8 mouse cellular contexts compared by ENCODE assay signal in the genomic region with DNA sequence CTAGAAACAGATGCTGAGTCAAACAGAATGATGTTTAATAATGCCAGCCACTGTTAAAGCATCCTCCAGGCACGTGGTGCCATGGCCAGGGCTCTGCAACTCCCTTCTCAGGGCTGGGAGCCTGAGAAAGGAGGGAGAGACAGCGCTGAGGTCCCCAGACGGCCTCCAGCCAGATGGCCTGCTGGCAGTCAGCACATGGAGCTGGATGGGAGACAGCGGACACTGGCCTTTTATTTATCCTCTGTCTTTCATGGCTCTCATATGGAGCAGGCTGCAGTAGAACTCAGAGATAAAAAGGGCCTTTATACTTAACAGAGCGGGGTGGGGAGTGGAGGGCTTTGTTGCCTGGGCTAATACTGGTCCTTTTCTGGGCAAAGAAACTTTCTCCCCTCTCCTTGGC. TPM values are rescaled to one million over a fixed set of nuclear protein-coding genes. Genes with fewer than 3 reads are reported as not detected.
DNase-seq lines count a peak whose midpoint lies in the region; ATAC-seq lines count a peak whose summit lies in the region.

No protein-coding gene starts in this region.

- H3K27ac ChIP-seq in forebrain, embryonic 15.5 days (replicated peaks) = no peak overlapping the region
- H3K27ac ChIP-seq in hindbrain, embryonic 12.5 days = peak overlapping the region; percentile 70

- H3K4me3 ChIP-seq in forebrain, embryonic 15.5 days = no peak overlapping the region
- no peak overlapping the region for H3K4me3 ChIP-seq in hindbrain, embryonic 12.5 days

- 17% methylated on average over 5 of the region's 5 CpGs for WGBS in forebrain, embryonic 15.5 days
- WGBS in hindbrain, embryonic 12.5 days = 27% methylated on average over 5 of the region's 5 CpGs

- H3K27me3 ChIP-seq in forebrain, embryonic 15.5 days = no peaks in the 10 kb centered on the region
- H3K27me3 ChIP-seq in hindbrain, embryonic 12.5 days = no peaks in the 10 kb centered on the region

- ATAC-seq in frontal cortex, adult (ENCODE audit: low TSS enrichment) = peak; percentile 86
- ATAC-seq in forebrain, embryonic 15.5 days (replicated peaks) = peak; percentile 84
- peak; percentile 78 for ATAC-seq in hindbrain, embryonic 12.5 days (ENCODE audit: low FRiP score)

- no peak overlapping the region for H3K4me2 ChIP-seq in forebrain, embryonic 15.5 days (replicated peaks)
- no peak overlapping the region for H3K4me2 ChIP-seq in hindbrain, embryonic 12.5 days (replicated peaks)

- no peaks in the 10 kb centered on the region for H3K4me1 ChIP-seq in forebrain, embryonic 15.5 days
- peaks cover 13% of the 10 kb centered on the region; the same call in 1 of the 2 replicates for H3K4me1 ChIP-seq in hindbrain, embryonic 12.5 days

- H3K9ac ChIP-seq in forebrain, embryonic 15.5 days (replicated peaks) = no peak overlapping the region
- H3K9ac ChIP-seq in hindbrain, embryonic 12.5 days = no peak overlapping the region

- no peaks in the 10 kb centered on the region for H3K9me3 ChIP-seq in forebrain, embryonic 15.5 days
- H3K9me3 ChIP-seq in hindbrain, embryonic 12.5 days (replicated peaks) = no peaks in the 10 kb centered on the region

- DNase-seq in frontal cortex, postnatal 25 days (ENCODE audit: low spot score in 2 of 2) = no peak
- peak; percentile 92 for DNase-seq in brain, adult 2 months (ENCODE audit: low read depth, low spot score)
- peak; percentile 69 for DNase-seq in lung, postnatal 10 days
- peak; percentile 62 for DNase-seq in telencephalon, adult 2 months (ENCODE audit: low read depth, low spot score)
- no peak for DNase-seq in spleen, postnatal 36 days (ENCODE audit: low spot score in 2 of 2)

- no peaks in the 10 kb centered on the region for H3K36me3 ChIP-seq in forebrain, embryonic 15.5 days
- no peaks in the 10 kb centered on the region for H3K36me3 ChIP-seq in hindbrain, embryonic 12.5 days

RNA-seq across cellular contexts. Expression of gene Nid1, which starts 43.7 kb away (rescaled TPM):
- polyA plus RNA-seq in forebrain, embryonic 15.5 days (2015; fragmentation: Nextera tagmentation; extraction: Ambion mirVana) = 16.7 and 22.1 TPM in 2 replicates
- 51.8 and 58.7 TPM in 2 replicates for polyA plus RNA-seq in hindbrain, embryonic 12.5 days (2016; fragmentation: Nextera tagmentation; extraction: Ambion mirVana)

Comparison
In these comparisons a context has a peak if more than half of its experiments do, and no peak if none do; other contexts are left out.
1. DNase-seq: peak in brain, adult 2 months (single experiment), lung, postnatal 10 days (single experiment) and telencephalon, adult 2 months (single experiment); none in frontal cortex, postnatal 25 days (0 of 2) and spleen, postnatal 36 days (0 of 2).
2. Peak in every context shown above with its lines, with median percentiles within 50 percentile points of each other: ATAC-seq.